Mouse (Mus musculus): ENCODE results near the gene Olfr821. TPM values are rescaled to one million over a fixed set of nuclear protein-coding genes. Genes with fewer than 3 reads are reported as not detected.

The Olfr821 gene
- total RNA-seq (2023), result not detected

GRCm38 (mm10) chr10:130030048-130030447 is at the start of gene Olfr821:
Gene Olfr821, plus strand, starts transcription at chr10:130030348.

GRCm38 (mm10) chr10:129984962-129985361 is 45.2 kb upstream of the Olfr821 start, which contains the start of gene Gm10310:
Gene Gm10310, minus strand, starts transcription at chr10:129985062.

DNA sequence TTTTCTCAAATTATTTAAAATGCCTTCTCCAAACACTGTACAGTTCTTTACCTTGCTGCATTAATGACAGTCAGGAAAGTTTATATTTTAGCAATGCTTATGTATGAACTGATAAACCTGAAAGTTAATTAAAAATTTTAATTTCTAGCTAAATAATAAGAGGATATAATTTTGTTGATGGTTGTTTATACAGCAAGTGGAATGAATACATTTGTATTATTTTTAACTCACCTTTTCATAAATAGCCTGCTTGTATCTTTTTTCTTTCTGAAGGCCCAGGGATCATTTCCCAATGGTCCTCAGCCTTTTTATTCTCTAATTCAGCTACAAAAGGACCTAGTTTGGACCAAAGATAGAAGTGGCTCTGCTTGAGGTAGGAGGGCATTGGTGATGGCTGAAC is 17.8 kb upstream of the Olfr821 start, which contains the start of gene Olfr820:
Gene Olfr820, plus strand, starts transcription at position 301 of the 400 bp plus-strand sequence.

GRCm38 (mm10) chr10:130070910-130071309 is 40.8 kb downstream of the Olfr821 start, which contains the start of gene Olfr822:
Gene Olfr822, plus strand, starts transcription at chr10:130071210.

Other genes starting within 250 kb of the Olfr821 start
- gene Olfr810, start 235.4 kb upstream of the Olfr821 start, total RNA-seq (2023), result not detected
- gene Olfr811, start 226.0 kb upstream of the Olfr821 start, total RNA-seq (2023), result not detected
- gene Olfr812, start 184.3 kb upstream of the Olfr821 start, total RNA-seq (2023), result not detected
- gene Olfr813, start 175.0 kb upstream of the Olfr821 start, total RNA-seq (2023), result not detected
- gene Olfr814, start 150.5 kb upstream of the Olfr821 start, total RNA-seq (2023), result not detected
- not detected for gene Olfr815, start 124.5 kb upstream of the Olfr821 start, total RNA-seq (2023)
- gene Olfr816, start 114.8 kb upstream of the Olfr821 start, total RNA-seq (2023), result not detected
- not detected for gene Olfr818, start 81.2 kb upstream of the Olfr821 start, total RNA-seq (2023)
- not detected for gene Olfr819, start 63.1 kb upstream of the Olfr821 start, total RNA-seq (2023)
- gene Olfr247, start 54.2 kb upstream of the Olfr821 start, total RNA-seq (2023), result not detected
- not detected for gene Gm10310, start 45.3 kb upstream of the Olfr821 start, total RNA-seq (2023)
- not detected for gene Olfr820, start 17.7 kb upstream of the Olfr821 start, total RNA-seq (2023)
- gene Olfr822, start 40.9 kb downstream of the Olfr821 start, total RNA-seq (2023), result not detected
- gene Olfr823, start 85.0 kb downstream of the Olfr821 start, total RNA-seq (2023), result not detected
- not detected for gene Olfr824, start 99.7 kb downstream of the Olfr821 start, total RNA-seq (2023)
- gene Olfr825, start 136.4 kb downstream of the Olfr821 start, total RNA-seq (2023), result not detected
- not detected for gene Olfr826, start 153.8 kb downstream of the Olfr821 start, total RNA-seq (2023)
- gene Olfr827, start 184.1 kb downstream of the Olfr821 start, total RNA-seq (2023), result not detected
- gene Neurod4, start 249.9 kb downstream of the Olfr821 start, total RNA-seq (2023), result not detected